Mouse (Mus musculus): Measurements from ENCODE around the gene Eif4h.
A peak's percentile ranks its signal among the peaks of the same experiment; 100 is the strongest.

Gene Eif4h

GRCm38 (mm10) chr5:134647394-134647793 lies 8.1 kb upstream of the Eif4h start:
- DNase-seq, result no peak

GRCm38 (mm10) chr5:134646461-134646860 lies 7.2 kb upstream of the Eif4h start:
- DNase-seq, result no peak

GRCm38 (mm10) chr5:134644643-134645118 lies 5.4 kb upstream of the Eif4h start:
- DNase-seq, result no peak

DNA sequence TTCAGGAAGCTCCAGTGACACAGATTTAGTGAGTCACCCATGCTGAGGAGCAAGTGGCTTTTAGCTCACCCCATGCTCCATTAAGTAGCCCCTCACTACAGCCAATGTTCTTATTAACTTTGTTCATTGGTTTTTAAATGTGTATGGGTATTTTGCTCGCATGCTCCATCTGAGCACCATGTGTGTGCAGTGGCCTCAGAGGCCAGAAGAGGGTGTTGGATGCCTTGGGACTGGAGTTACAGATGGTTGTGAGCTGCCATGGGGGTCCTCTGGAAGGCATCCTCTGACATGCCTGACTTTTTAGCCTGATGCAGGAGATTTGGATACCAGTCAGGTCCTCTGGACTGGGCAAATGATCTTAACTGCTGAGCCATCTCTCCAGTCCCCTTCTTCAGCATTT lies 4.8 kb upstream of the Eif4h start:
- no peak for DNase-seq

- DNase-seq, result no peak
Observed at GRCm38 (mm10) chr5:134640371-134640770, 1.1 kb upstream of the Eif4h start.

DNA sequence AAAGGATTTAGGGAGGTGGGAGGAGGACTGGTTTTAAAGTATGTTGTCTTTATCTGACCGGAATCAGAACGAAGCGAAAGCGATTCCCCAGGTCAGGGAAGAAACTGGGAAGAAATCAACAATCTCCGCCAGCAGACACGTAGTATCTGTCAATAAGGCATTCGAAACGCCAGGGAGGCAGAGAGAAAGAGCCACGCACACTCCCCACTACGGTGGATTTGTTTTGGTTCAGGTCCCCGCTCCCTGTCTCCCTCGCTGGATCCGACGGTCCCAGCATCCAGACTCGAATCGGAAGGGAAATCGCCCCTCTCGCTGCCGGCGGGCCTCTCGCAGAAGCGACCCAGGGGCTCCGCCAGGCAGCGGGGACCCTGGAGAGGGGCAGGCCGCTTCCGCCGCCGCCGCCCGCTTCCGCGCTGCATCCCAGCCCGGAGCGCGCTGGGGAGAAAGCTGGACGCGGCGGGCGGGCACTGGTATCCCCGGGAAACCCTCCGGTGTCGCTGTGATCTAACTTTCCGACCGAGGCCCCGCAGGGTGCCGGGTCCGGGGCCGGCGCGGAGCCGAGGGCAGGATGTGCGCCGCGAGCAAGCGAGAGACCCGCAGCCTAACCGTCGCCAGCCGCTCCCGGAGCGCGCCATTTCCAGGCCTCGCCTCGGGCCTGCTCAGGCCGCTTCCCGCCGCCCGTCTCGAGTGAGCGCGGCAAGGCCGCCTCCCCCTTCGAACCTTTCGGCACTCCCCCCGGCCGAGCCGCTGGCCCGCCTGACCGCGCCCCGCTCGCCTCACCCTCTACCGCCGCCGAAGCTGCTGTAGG lies 625 bp downstream of the Eif4h start:
- no peak for DNase-seq

DNA sequence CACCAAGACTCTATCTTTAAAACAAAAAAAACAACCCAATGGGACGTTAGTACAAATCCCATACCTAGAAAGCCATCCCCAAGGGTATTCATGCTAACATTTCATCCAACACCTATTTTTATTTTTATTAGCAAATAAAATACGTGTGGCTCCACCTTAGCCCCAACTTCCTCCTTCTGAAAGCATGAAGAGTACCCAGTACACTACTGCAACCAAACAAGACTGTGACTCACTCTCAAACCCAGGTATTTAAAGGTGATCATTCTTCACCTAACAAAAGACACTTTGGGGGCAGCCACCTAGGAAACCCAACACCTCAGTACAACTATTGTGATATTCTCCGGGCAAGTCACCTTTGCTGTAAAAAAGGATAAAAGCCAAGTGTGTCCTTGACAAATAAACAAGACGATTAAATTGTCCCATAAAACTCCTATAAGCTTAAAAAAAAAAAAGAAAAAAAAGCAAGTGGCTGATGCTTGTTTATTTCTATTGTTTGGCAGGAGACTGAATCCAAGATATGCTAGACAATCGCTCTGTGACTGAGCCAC lies 1.4 kb downstream of the Eif4h start:
- no peak for DNase-seq

GRCm38 (mm10) chr5:134632841-134633240 lies 6.4 kb downstream of the Eif4h start:
- DNase-seq, result no peak

GRCm38 (mm10) chr5:134630835-134631234 lies 8.5 kb downstream of the Eif4h start:
- DNase-seq, result no peak

DNA sequence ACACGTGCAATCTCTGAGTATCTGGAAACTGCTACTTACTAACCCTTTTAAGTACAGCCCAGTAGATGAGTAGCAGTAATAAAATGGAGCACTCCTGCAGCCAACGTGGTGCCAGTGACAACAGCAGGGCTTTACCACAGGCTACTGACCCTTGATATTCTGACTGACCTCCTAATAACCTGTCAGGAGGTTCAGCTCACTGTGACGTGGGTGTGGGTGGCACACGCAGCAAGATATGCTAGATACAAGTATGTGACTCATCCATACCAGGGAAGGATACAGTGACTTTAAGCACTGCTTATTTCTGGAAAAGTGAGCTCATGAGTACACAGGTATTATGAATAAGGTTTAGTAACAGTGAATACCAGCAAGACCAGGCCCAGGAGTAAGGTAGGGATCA lies 9.8 kb downstream of the Eif4h start:
- no peak for DNase-seq

DNA sequence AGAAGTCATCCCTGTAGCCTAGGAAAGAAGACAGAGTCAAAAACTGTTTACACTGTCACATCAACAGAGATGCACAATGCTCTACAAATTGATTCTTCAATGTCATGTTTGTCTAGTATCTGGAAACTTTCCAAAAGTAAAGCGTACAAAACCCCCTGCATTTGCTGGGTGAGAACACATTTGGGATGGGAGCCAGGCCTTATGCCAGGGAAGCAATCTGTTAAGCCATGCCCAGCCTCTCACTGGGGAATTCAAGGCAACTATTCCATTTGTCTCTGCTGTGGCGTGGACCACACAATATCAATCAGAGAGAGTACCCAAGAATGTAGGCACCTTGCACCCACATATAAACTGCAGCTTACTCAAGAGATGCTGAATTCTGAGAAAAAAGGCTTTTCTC lies 17.2 kb downstream of the Eif4h start:
- peak; percentile 54 for DNase-seq

DNA sequence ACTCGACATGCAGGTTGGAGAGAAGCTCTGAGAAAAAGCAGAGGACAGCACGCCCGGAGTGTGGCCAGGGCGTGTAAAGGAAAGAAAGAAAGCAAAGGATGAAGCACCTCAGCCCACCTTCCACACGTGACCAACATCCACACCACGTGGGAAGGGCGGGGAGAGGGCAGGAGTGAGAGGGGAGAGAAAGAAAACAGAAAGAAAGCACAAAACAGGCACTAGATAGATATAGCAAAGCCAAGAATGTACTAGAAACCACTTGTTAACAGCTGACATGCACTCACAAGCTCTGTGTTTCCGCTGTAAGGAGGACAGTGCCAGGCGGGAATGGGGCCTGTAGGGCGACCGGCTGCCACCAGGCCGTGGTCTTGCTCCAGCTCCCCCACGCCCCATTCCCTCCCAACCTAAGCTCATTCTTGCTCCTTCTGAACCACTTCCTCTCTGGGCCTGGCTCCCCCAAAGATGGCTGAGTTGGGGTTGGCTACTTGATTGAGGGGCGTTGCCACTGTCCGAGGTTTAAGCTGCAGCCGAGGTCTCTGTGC lies 18.1 kb downstream of the Eif4h start:
- DNase-seq, result no peak

- no peak for DNase-seq
Observed at GRCm38 (mm10) chr5:134620457-134620856, 18.8 kb downstream of the Eif4h start.

- peak; percentile 50 for DNase-seq
Observed at GRCm38 (mm10) chr5:134617071-134617470, 22.2 kb downstream of the Eif4h start.

- DNase-seq, result no peak
Observed at GRCm38 (mm10) chr5:134615780-134616179, 23.5 kb downstream of the Eif4h start.

GRCm38 (mm10) chr5:134615380-134615779 lies 23.9 kb downstream of the Eif4h start:
- no peak for DNase-seq

DNA sequence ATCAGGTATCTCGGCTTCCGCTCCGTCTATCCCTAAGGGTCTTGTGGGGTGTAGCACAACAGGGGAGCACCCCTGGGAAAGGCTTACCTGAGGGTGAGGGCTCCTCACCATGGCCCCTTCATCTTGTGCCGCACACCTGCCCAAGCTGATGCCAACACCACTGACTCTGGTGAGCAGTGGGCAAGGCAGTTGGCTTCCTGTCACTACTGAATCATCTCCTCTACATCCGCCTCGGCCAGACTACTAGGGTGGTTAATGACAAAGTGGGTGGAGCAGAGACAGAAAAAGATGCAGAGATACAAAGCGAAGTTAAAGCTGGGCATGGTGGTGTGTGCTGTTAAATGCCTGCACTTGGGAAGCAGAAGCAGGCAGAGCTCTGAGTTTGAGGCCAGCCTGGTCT lies 24.5 kb downstream of the Eif4h start, which contains the start of gene Lat2:
Lat2 (minus strand) TSS at position 224 of the 400 bp plus-strand sequence.
- DNase-seq, result no peak

DNA sequence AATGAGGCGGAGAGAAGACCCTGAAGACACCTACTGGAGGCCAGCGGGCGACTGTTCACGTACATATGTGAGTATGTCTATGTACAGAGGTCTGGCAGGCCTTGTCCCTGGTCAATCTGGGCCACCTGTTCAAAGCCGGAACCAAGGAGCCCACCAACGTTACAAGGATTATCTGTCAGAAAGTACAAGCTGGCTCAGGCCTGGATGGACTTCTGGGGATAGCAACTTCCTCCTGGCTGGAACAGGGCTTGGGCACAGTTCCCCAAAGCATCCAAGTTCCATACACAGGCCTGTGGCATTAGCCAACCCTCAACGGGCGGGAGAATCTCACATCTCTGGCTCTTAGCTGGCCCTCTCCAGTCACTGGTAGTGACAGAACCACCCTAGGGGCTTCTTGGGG lies 25.0 kb downstream of the Eif4h start:
- DNase-seq, result no peak

GRCm38 (mm10) chr5:134613727-134614126 lies 25.6 kb downstream of the Eif4h start:
- DNase-seq, result no peak

GRCm38 (mm10) chr5:134611810-134612521 lies 27.3 kb downstream of the Eif4h start:
- no peak for DNase-seq

GRCm38 (mm10) chr5:134609916-134610643 lies 29.2 kb downstream of the Eif4h start:
- no peak for DNase-seq

DNA sequence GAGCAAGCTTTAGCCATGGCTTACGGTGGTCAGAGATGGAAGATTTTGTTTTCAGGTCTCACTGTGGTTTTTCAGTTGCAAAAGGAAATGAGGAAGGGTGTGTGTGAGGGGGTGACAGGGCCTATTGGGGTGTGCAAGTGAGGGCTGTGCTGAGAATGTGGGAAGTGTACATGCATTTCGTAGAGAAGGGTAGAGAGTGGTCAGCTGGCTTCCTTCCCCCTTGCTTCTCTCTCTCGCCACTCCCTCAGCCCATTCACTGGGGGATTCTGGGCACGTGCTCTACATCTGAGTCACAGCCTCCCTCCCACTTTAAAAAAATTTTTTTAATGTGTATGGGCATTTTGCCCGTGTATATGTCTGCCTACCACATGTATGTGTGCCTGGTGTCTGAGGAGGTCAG lies 32.2 kb downstream of the Eif4h start:
- no peak for DNase-seq

DNA sequence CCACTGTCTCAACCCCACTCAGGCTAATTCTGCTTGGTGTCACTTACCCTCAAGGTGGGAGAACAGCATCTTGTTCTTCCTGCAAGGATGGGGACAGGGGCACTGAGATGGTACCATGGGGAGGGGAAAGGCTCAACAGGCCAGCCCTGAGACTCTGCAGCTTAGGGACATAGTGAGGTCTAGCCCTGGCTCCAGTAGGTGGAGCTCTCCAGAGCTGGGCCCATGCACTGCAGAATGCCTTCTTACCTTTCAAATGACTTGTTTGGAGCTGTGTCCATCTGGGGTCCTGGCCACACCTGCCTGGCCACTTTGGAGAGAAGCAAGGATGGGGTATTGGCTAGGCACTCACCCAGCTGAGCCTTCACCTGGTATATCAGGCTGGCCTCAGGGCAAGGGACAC lies 33.0 kb downstream of the Eif4h start:
- no peak for DNase-seq

Data from cerebellum, adult 9-10 months (tissue).